Mouse (Mus musculus) testis, adult 2 months (tissue): ENCODE data around the gene Pitx2. TPM values are rescaled to one million over a fixed set of nuclear protein-coding genes. Genes with fewer than 3 reads are reported as not detected.

ENCODE experiments used
- H3K27ac ChIP-seq: fragments of 200-500 bp; 2 replicates; pipeline ENCODE4 v1.5.1; 2012; ENCODE audit warnings: low read depth, low read length; ENCODE audit not compliant: control insufficient read depth, insufficient read depth
- H3K27me3 ChIP-seq: fragments of 200-500 bp; 2 replicates; pipeline ENCODE4 v1.6.1; 2012; ENCODE audit warnings: mild to moderate bottlenecking, low read length, moderate library complexity; ENCODE audit not compliant: control insufficient read depth, insufficient read depth
- H3K36me3 ChIP-seq: fragments of 200-500 bp; 2 replicates; pipeline ENCODE4 v1.6.1; 2012; ENCODE audit warnings: mild to moderate bottlenecking, low read length; ENCODE audit not compliant: control insufficient read depth, insufficient read depth
- H3K4me1 ChIP-seq: fragments of 200-500 bp; 2 replicates; pipeline ENCODE4 v1.6.1; 2012; ENCODE audit warnings: low read length; ENCODE audit not compliant: control insufficient read depth, insufficient read depth
- H3K4me3 ChIP-seq: fragments of 200-500 bp; 2 replicates; pipeline ENCODE4 v1.5.1; 2012; ENCODE audit warnings: low read depth, mild to moderate bottlenecking, low read length, moderate library complexity, mixed read lengths; ENCODE audit not compliant: control insufficient read depth
- CTCF ChIP-seq: fragments of 200-500 bp; IDR thresholded peaks from 2 replicates; pipeline ENCODE4 v1.5.1; 2012; ENCODE audit warnings: low read depth, mild to moderate bottlenecking, inconsistent platforms, low read length, moderate library complexity; ENCODE audit not compliant: control insufficient read depth, insufficient read depth, insufficient replicate concordance
- POLR2A ChIP-seq: fragments of 200-500 bp; IDR thresholded peaks from 2 replicates; pipeline ENCODE4 v1.6.1; 2012; ENCODE audit warnings: low read depth, mild to moderate bottlenecking, inconsistent platforms, low read length, moderate library complexity; ENCODE audit not compliant: control insufficient read depth
- polyA plus RNA-seq: library from polyadenylated mRNA; depleted of rRNA; stranded (reverse); fragments of >200 nt; gene quantifications from 2 replicates; pipeline ENCODE4 v1.2.3, GENCODE M21; 2012; rRNA removed

The Pitx2 gene
- polyA plus RNA-seq, 1 experiment: 6.6 TPM

DNA sequence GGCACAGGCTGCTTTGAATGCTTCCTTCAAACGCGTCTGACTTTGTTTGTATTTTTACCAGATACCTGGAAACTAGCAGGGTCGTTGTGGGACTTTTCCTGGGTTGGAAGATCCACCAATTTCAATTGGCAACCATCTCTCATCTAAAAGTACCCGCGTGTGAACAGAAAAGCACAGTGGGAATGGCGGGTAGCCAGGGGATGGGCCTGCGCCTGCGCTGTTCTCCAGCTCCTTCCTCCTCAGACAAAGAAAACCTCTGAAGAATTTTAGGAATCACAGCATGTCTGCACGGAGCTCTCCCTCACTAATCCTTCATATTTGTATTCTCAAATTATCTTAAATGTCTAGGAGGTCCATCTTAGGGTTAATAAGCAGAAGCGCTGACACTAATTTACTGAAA is 54.6 kb downstream of the Pitx2 start:
- no peaks in the 10 kb centered on the region for H3K36me3 ChIP-seq
- no peak for TF ChIP-seq POLR2A
- TF ChIP-seq CTCF: no peak
- no peak overlapping the region for H3K27ac ChIP-seq
- no peaks in the 10 kb centered on the region for H3K27me3 ChIP-seq
- no peaks in the 10 kb centered on the region; the same call in 1 of the 2 replicates for H3K4me1 ChIP-seq
- H3K4me3 ChIP-seq: no peak overlapping the region

DNA sequence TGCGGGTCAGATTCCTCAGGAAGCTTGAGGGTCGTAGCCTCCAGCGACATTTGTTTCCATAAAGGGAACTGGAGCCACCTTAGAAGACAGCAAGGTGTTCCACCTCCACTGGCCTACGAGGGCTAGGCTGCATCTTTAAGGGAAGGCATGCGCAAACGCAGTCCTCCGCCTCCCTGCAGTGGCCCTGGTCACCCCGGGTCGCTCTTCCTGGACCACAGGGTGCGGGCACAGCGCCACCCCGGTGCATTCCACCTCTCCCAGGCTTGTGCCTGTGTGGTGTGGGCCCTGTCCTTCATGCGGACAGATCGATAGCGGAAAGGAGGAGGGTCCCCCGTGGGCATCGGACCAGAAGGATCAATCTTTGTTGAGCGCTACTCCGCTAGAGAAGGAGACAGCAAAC is 56.6 kb downstream of the Pitx2 start:
- Histone ChIP-seq H3K27me3 (no peaks in the 10 kb centered on the region), H3K4me1 (no peaks in the 10 kb centered on the region; the same call in 1 of the 2 replicates), H3K36me3 (no peaks in the 10 kb centered on the region), H3K27ac (no peak overlapping the region), H3K4me3 (peak overlapping the region; percentile 26; the same call in 1 of the 2 replicates)
- TF ChIP-seq CTCF (no peak), POLR2A (no peak)

DNA sequence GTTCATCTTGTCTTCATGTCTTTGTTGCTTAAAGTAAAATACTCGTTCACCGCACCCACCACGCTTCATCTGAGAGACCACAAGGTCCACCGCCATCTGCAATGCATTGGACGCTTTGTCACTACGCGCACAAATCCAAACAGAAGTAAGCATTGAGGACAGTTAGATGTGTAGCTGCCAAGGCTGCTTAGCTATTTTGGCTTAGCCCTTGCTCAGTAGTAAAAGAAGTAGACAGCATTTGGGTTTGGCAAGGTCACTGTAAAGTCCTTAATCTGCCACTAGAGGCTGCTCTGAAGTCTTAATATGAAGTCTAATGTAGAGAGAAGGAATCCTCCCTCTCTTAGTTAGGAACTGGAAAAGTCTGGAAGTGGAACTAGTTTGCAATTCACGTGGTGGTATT is 57.1 kb downstream of the Pitx2 start:
- H3K27ac ChIP-seq: no peak overlapping the region
- no peaks in the 10 kb centered on the region for H3K27me3 ChIP-seq
- no peaks in the 10 kb centered on the region for H3K36me3 ChIP-seq
- H3K4me1 ChIP-seq: no peaks in the 10 kb centered on the region; the same call in 1 of the 2 replicates
- no peak for TF ChIP-seq POLR2A
- no peak for TF ChIP-seq CTCF
- no peak overlapping the region for H3K4me3 ChIP-seq

DNA sequence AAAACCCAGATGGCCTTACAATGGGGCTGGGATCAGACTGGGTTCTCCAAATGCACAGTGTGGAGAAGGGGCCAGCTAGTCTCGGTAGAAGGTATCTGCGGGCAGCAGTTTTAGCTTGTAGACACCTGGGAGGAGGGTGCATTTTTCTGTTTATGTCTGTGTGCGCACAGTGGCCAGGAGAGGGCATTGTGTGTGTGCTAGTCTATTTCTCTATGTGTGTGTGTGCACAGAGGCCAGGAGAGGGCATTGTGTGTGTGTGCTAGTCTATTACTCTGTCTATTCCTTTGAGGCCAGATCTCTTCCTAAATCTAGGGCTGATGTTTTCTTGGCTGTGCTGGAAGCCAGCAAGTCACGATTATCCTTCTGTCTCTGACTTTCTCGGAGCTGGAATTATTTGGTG is 58.8 kb downstream of the Pitx2 start:
- no peak for TF ChIP-seq CTCF
- no peak for TF ChIP-seq POLR2A
- H3K4me1 ChIP-seq: no peaks in the 10 kb centered on the region; the same call in 1 of the 2 replicates
- no peak overlapping the region for H3K4me3 ChIP-seq
- no peaks in the 10 kb centered on the region for H3K27me3 ChIP-seq
- H3K27ac ChIP-seq: no peak overlapping the region
- H3K36me3 ChIP-seq: no peaks in the 10 kb centered on the region

Other genes with a start within 250 kb of the Pitx2 start
- 0.14 and 0.23 TPM in 2 replicates for gene Enpep, start 132.8 kb downstream of the Pitx2 start, polyA plus RNA-seq